Comparison of ENCODE assay signal across 1 mouse cellular context in the genomic region with DNA sequence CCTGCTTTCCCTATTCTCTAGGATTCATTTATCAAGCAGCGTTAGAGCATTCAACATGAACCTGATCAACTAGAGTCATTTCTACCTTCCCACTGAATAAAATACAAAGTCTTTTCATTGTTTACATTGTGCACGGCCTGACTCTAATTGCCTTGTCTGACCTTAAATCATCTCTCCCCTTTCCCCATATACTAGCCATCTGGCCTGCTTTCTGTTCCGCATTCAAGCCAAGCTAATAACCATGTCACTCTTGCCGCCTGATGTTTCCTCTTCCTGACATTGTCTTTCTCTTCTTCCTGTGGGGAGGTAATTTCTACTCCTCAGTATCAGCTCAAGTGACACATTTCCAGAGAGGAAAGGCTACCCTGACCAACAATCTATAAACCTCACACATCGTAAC.
A peak's percentile ranks its signal among the peaks of the same experiment; 100 is the strongest.
TF ChIP-seq lines count a peak whose summit lies in the region.

No protein-coding gene starts in this region.

TF ChIP-seq in CH12.LX, 34 proteins besides CTCF, POLR2A, EP300 and RAD21 (continued from another document):
- no peak for TF ChIP-seq MXI1 (IDR thresholded peaks at IDR 0.05; ENCODE audit: low read depth, low read length)
- peak; percentile 54; the same call in 1 of the 2 replicates for TF ChIP-seq BHLHE40 (IDR thresholded peaks at IDR 0.05; ENCODE audit: low read depth, low read length)
- TF ChIP-seq ZMIZ1 (IDR thresholded peaks at IDR 0.05; ENCODE audit: low read depth, low read length) = no peak
- TF ChIP-seq JUN (IDR thresholded peaks at IDR 0.05; ENCODE audit: insufficient read depth, low read depth, low read length) = no peak
